Mouse (Mus musculus) limb, embryonic 11.5 days (tissue): Measurements from ENCODE around the gene Tmem234. TPM values are rescaled to one million over a fixed set of nuclear protein-coding genes. Genes with fewer than 3 reads are reported as not detected.

Experiments
- ATAC-seq: fragments of 200-750 bp; cut with Nextera tagmentation; 2 replicates; pipeline ENCODE4 v1.8.0; 2017; ENCODE audit warnings: low read depth; ENCODE audit not compliant: insufficient number of reproducible peaks, low FRiP score, low TSS enrichment
- DNase-seq: peaks from one replicate; pipeline ENCODE4 v3.0.0-alpha.2; 2015; ENCODE audit warnings: low spot score
- H3K27ac ChIP-seq: fragments of 300-500 bp; sonication (generic); replicated peaks from 2 replicates; pipeline ENCODE4 v1.5.1; 2014; ENCODE audit warnings: low read depth, mild to moderate bottlenecking, low read length
- H3K27me3 ChIP-seq: fragments of 300-500 bp; sonication (generic); 2 replicates; pipeline ENCODE4 v1.6.1; 2014; ENCODE audit warnings: mild to moderate bottlenecking, low read length, mixed read lengths; ENCODE audit not compliant: control insufficient read depth, insufficient read depth
- H3K36me3 ChIP-seq: fragments of 300-500 bp; sonication (generic); 2 replicates; pipeline ENCODE4 v1.6.1; 2014; ENCODE audit warnings: mild to moderate bottlenecking, low read length, moderate library complexity, mixed read lengths; ENCODE audit not compliant: control insufficient read depth, insufficient read depth
- H3K4me1 ChIP-seq: fragments of 300-500 bp; sonication (generic); 2 replicates; pipeline ENCODE4 v1.6.1; 2014; ENCODE audit warnings: low read length, mixed read lengths; ENCODE audit not compliant: control insufficient read depth, insufficient read depth
- H3K4me2 ChIP-seq: fragments of 300-500 bp; sonication (generic); 2 replicates; pipeline ENCODE4 v1.6.1; 2014; ENCODE audit warnings: low read depth, mild to moderate bottlenecking, moderate library complexity; ENCODE audit not compliant: severe bottlenecking
- H3K4me3 ChIP-seq: fragments of 300-500 bp; sonication (generic); 2 replicates; pipeline ENCODE4 v1.5.1; 2014; ENCODE audit warnings: low read depth, low read length
- H3K9ac ChIP-seq: fragments of 300-500 bp; sonication (generic); 2 replicates; pipeline ENCODE4 v1.6.1; 2014; ENCODE audit warnings: mild to moderate bottlenecking, low read length
- H3K9me3 ChIP-seq: fragments of 300-500 bp; sonication (generic); 2 replicates; pipeline ENCODE4 v1.6.1; 2016; ENCODE audit warnings: low read length; ENCODE audit not compliant: control insufficient read depth
- WGBS: fragments of 180-500 bp; shearing (Covaris S2); extraction: QIAGEN DNeasy Blood & Tissue Kit; methylation state at CpG from one replicate; pipeline ENCODE4 v1.1.7; 2014; 5-methylcytosine and 5-hydroxymethylcytosine counted together
- polyA plus RNA-seq: library from polyadenylated mRNA; unstranded; fragments of >200 nt; fragmentation: Nextera tagmentation; extraction: Ambion mirVana; gene quantifications from 2 replicates; pipeline ENCODE4 v1.2.1, GENCODE M21; 2014

The Tmem234 gene
- polyA plus RNA-seq, 1 experiment from 2014 or later, result 207 TPM

DNA sequence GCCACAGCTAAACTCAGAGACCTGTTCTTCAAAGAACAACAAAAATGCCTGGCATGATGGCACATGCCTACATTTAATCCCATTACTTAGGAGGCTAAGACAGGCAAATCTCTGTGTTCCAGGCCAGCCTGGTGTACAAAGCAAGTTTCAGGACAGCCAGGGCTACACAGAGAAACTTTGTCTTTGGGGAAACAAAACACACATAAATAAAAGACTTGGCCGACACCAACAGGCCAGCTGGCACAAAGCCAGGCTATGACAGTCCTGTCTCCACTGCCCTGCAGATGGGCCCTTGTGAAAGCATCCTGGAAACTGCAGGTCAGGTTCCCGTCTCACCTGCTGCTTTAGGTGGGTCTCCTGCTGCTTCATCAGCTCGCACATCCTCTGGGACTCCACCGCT lies 30.5 kb downstream of the Tmem234 start:
- H3K27me3 ChIP-seq, result no peaks in the 10 kb centered on the region
- H3K4me2 ChIP-seq, result no peak overlapping the region
- peaks cover 71% of the 10 kb centered on the region for H3K36me3 ChIP-seq
- no peak overlapping the region for H3K27ac ChIP-seq
- 87% methylated on average over 4 of the region's 4 CpGs for WGBS
- H3K9me3 ChIP-seq, result no peaks in the 10 kb centered on the region
- H3K4me1 ChIP-seq, result no peaks in the 10 kb centered on the region
- H3K9ac ChIP-seq, result no peak overlapping the region
- no peak for ATAC-seq
- DNase-seq, result no peak
- no peak overlapping the region for H3K4me3 ChIP-seq

- 93% methylated on average over 12 of the region's 12 CpGs for WGBS
- Histone ChIP-seq H3K27me3 (no peaks in the 10 kb centered on the region), H3K9me3 (no peaks in the 10 kb centered on the region), H3K36me3 (peaks cover 73% of the 10 kb centered on the region), H3K4me3 (no peak overlapping the region), H3K4me1 (no peaks in the 10 kb centered on the region), H3K9ac (no peak overlapping the region), H3K27ac (no peak overlapping the region), H3K4me2 (no peak overlapping the region)
- ATAC-seq (no peak), DNase-seq (no peak)
Measured at GRCm38 (mm10) chr4:129631867-129632266, 31.4 kb downstream of the Tmem234 start.

DNA sequence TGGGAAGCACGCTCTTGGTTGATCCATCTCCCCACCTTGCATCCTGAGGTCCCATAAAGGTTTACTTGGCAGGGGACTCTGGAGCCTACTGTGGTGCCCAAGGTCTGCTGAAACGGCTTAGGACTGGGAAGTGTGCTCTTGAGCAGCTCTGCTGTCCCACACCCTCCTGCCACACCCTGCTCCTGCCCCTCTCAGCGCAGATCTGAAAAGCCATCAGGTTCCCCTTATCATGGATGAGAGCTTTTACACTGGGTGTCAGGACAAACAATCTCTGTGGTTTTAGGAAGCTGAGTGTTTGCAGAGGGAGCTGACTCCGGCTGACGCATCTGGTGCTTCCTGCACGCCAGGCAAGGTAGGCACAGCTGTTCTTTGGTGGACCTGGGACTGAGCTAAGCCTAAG lies 33.4 kb downstream of the Tmem234 start:
- peaks cover under 1% of the 10 kb centered on the region; the same call in 1 of the 2 replicates for H3K4me1 ChIP-seq
- 94% methylated on average over 6 of the region's 6 CpGs for WGBS
- DNase-seq (no peak), ATAC-seq (no peak)
- peaks cover 69% of the 10 kb centered on the region for H3K36me3 ChIP-seq
- no peaks in the 10 kb centered on the region for H3K27me3 ChIP-seq
- H3K9me3 ChIP-seq, result no peaks in the 10 kb centered on the region
- no peak overlapping the region for H3K27ac ChIP-seq
- no peak overlapping the region for H3K4me2 ChIP-seq
- H3K9ac ChIP-seq, result no peak overlapping the region
- H3K4me3 ChIP-seq, result no peak overlapping the region

DNA sequence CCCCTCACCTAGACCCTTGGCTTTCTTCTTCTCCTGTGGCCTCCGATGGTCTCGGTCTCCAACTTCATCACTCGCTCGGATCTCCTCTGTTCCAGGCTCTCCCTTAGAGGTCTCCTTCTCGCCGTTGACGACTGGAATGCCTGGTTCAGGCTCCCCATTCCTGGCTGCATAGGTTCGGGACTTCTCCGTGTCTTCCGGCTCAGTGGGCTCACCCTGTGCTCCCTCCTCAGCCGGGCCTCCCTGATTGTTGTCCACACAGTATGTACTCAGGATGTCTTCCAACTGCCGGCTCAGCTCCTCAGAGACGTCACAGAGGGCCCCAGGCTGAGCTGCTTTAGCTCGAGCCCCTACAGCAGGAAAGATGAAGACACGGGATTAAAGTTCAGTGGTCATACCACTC lies 38.8 kb downstream of the Tmem234 start:
- H3K36me3 ChIP-seq, result peaks cover 24% of the 10 kb centered on the region
- ATAC-seq, result no peak
- no peaks in the 10 kb centered on the region for H3K27me3 ChIP-seq
- 91% methylated on average over 15 of the region's 15 CpGs for WGBS
- H3K4me1 ChIP-seq, result peaks cover 11% of the 10 kb centered on the region
- DNase-seq, result no peak
- no peak overlapping the region; the same call in 1 of the 2 replicates for H3K4me3 ChIP-seq
- peak overlapping the region; percentile 96; the same call in 1 of the 2 replicates for H3K4me2 ChIP-seq
- no peak overlapping the region for H3K27ac ChIP-seq
- no peaks in the 10 kb centered on the region for H3K9me3 ChIP-seq
- no peak overlapping the region for H3K9ac ChIP-seq

GRCm38 (mm10) chr4:129640101-129640637 lies 39.7 kb downstream of the Tmem234 start:
- peak overlapping the region; percentile 87 for H3K27ac ChIP-seq
- peak overlapping the region; percentile 76 for H3K9ac ChIP-seq
- H3K4me3 ChIP-seq, result peak overlapping the region; percentile 74
- peaks cover 26% of the 10 kb centered on the region for H3K36me3 ChIP-seq
- peaks cover 11% of the 10 kb centered on the region for H3K4me1 ChIP-seq
- DNase-seq, result peak; percentile 32
- no peaks in the 10 kb centered on the region for H3K27me3 ChIP-seq
- ATAC-seq, result no peak
- H3K4me2 ChIP-seq, result peak overlapping the region; percentile 96
- no peaks in the 10 kb centered on the region for H3K9me3 ChIP-seq
- 9% methylated on average over 17 of the region's 17 CpGs for WGBS

- Histone ChIP-seq H3K27me3 (no peaks in the 10 kb centered on the region), H3K4me1 (peaks cover 11% of the 10 kb centered on the region), H3K9ac (peak within 1 kb of the TSS; percentile 76), H3K27ac (peak within 1 kb of the TSS; percentile 87), H3K36me3 (peaks cover 26% of the 10 kb centered on the region), H3K4me2 (peak within 1 kb of the TSS; percentile 96), H3K4me3 (peak within 1 kb of the TSS; percentile 74), H3K9me3 (no peaks in the 10 kb centered on the region)
- WGBS, result under 1% methylated on average over 60 of the region's 60 CpGs
- ATAC-seq (peak; percentile 94), DNase-seq (peak; percentile 97)
Measured at GRCm38 (mm10) chr4:129640638-129641467, 40.4 kb downstream of the Tmem234 start, which contains the start of gene Txlna. Txlna (minus strand) TSS chr4:129641065.

GRCm38 (mm10) chr4:129641756-129642155 lies 41.3 kb downstream of the Tmem234 start:
- H3K4me1 ChIP-seq, result peaks cover 11% of the 10 kb centered on the region
- H3K27ac ChIP-seq, result no peak overlapping the region
- 49% methylated on average over 5 of the region's 5 CpGs for WGBS
- H3K9ac ChIP-seq, result no peak overlapping the region
- no peaks in the 10 kb centered on the region for H3K27me3 ChIP-seq
- no peak overlapping the region for H3K4me3 ChIP-seq
- H3K9me3 ChIP-seq, result no peaks in the 10 kb centered on the region
- no peak for ATAC-seq
- peak overlapping the region; percentile 96; the same call in 1 of the 2 replicates for H3K4me2 ChIP-seq
- no peak for DNase-seq
- peaks cover 22% of the 10 kb centered on the region; the same call in 1 of the 2 replicates for H3K36me3 ChIP-seq

DNA sequence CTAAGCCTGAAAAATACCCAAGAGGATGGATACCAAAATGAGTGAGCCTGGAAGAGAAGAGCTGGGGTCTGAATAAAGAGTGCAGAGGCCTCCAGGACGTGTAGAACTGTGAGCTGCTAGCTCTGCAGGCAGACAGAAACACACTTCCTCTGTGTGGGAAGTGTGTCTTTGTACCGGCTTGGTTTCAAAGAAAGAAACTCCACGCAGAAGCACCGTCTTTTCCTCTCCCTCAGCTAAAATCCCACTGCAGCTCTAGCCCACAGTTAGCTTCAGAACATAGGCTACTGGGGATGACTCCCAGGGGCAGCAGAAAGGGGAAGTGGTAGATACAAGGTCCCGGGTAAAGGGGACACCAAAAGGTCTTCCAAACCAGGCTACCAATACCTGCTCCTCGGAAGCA lies 44.7 kb downstream of the Tmem234 start:
- H3K27me3 ChIP-seq, result no peaks in the 10 kb centered on the region
- no peak overlapping the region for H3K4me3 ChIP-seq
- H3K4me2 ChIP-seq, result 0 out of 2 replicates have a peak overlapping the region, but pooled peaks have one; percentile 4
- H3K4me1 ChIP-seq, result no peaks in the 10 kb centered on the region
- H3K9me3 ChIP-seq, result no peaks in the 10 kb centered on the region
- ATAC-seq (no peak), DNase-seq (no peak)
- peaks cover 26% of the 10 kb centered on the region; the same call in 1 of the 2 replicates for H3K36me3 ChIP-seq
- no peak overlapping the region for H3K27ac ChIP-seq
- H3K9ac ChIP-seq, result no peak overlapping the region
- 89% methylated on average over 6 of the region's 6 CpGs for WGBS
